Mouse (Mus musculus): ENCODE data around the gene Adora1. TPM values are rescaled to one million over a fixed set of nuclear protein-coding genes. Genes with fewer than 3 reads are reported as not detected.
"Not testable (repeated sequence)": the region's sequence is repeated elsewhere in the genome, so short reads cannot be mapped to it uniquely, and the experiment has no call there.

The Adora1 gene
- polyA plus RNA-seq, 1 experiment: 4.5 TPM

DNA sequence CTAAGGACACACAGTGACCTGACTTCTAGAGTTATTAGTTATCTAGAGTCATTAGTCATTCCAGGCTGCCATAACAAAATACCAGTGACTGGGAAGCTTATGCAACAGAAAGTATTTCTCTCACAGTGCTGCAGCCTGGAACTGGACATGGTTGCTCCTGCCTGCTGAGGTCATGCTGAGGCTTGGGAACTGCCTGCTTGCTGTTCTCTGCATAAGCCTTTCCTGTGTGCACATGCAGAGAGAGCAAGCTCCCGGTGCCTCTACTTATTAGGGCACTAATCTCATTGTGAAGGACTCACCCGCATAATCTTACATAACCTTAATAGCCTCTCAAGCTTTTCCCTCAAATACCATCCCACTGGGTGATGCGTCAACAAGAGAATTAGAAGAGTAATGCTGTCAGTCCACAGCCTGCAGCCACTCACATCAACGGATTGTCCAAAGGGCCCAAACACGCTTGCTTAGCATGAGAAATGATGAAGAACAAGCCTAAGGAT, 37.6 kb upstream of the Adora1 start:
- Histone ChIP-seq H3K79me2 (ENCODE audit: control insufficient read depth, insufficient read depth) (no peaks in the 10 kb centered on the region), H3K36me3 (ENCODE audit: control insufficient read depth, insufficient read depth) (no peaks in the 10 kb centered on the region), H3K27me3 (ENCODE audit: control insufficient read depth, insufficient read depth, insufficient read length) (no peaks in the 10 kb centered on the region), H3ac (ENCODE audit: control insufficient read depth, insufficient read length) (no peak overlapping the region), H3K4me3 (no peak overlapping the region), H3K4me2 (ENCODE audit: low read depth) (peak overlapping the region; percentile 2)
- TF ChIP-seq USF1 (IDR thresholded peaks at IDR 0.05; ENCODE audit: low read depth): no peak
- no peak for TF ChIP-seq MAX (IDR thresholded peaks at IDR 0.05; ENCODE audit: low read depth)
- no peak for TF ChIP-seq MYOD1 (IDR thresholded peaks at IDR 0.05; ENCODE audit: control insufficient read depth in 1 of 3, insufficient read length in 2 of 3, low read depth in 2 of 3)
- no peak for TF ChIP-seq TCF12 (IDR thresholded peaks at IDR 0.05; ENCODE audit: insufficient read depth, poor library complexity, severe bottlenecking)
- no peak for TF ChIP-seq TCF3 (IDR thresholded peaks at IDR 0.05; ENCODE audit: insufficient read length, low read depth)
- TF ChIP-seq MYOG (IDR thresholded peaks at IDR 0.05; ENCODE audit: control insufficient read depth in 1 of 3, insufficient read depth in 1 of 3, insufficient read length in 2 of 3, low read depth in 2 of 3): no peak
- TF ChIP-seq CEBPB (IDR thresholded peaks at IDR 0.05; ENCODE audit: insufficient read depth, poor library complexity, severe bottlenecking): no peak
- no peak for TF ChIP-seq REST (IDR thresholded peaks at IDR 0.05; ENCODE audit: insufficient read depth, insufficient read length)
- TF ChIP-seq POLR2AphosphoS2 (IDR thresholded peaks at IDR 0.05; ENCODE audit: insufficient read length, low read depth): no peak
- no peak for TF ChIP-seq SRF (IDR thresholded peaks at IDR 0.05; ENCODE audit: control insufficient read depth, insufficient read length, low read depth)

DNA sequence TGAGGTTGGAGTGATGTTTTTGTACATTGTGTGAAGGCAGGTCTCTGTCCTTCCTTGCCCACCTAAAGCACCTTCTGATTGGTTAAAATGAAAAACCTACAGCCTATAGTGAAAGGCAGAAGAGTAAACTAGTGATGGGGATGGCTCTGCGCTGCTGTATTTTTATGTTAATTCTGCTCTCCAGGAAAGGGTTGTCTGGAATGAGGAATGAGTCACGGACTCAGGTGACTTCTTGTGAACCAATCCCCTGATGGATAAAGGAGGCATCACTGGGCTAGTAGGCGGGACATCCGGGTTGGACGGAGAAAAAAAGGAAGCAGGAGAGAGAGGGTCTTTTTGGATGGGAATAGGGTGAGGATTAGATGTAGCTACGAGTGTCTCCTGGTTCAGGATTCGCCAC, 34.8 kb upstream of the Adora1 start:
- no peak overlapping the region for H3ac ChIP-seq (ENCODE audit: control insufficient read depth, insufficient read length)
- no peaks in the 10 kb centered on the region for H3K27me3 ChIP-seq (ENCODE audit: control insufficient read depth, insufficient read depth, insufficient read length)
- TF ChIP-seq POLR2AphosphoS2 (IDR thresholded peaks at IDR 0.05; ENCODE audit: insufficient read length, low read depth): no peak
- TF ChIP-seq SRF (IDR thresholded peaks at IDR 0.05; ENCODE audit: control insufficient read depth, insufficient read length, low read depth): no peak
- TF ChIP-seq E2F4 (IDR thresholded peaks at IDR 0.05; ENCODE audit: insufficient read depth): no peak
- no peak for TF ChIP-seq POLR2A (IDR thresholded peaks at IDR 0.05; ENCODE audit: insufficient read length, low read depth)
- no peak for TF ChIP-seq MAX (IDR thresholded peaks at IDR 0.05; ENCODE audit: low read depth)
- TF ChIP-seq TCF12 (IDR thresholded peaks at IDR 0.05; ENCODE audit: insufficient read depth, poor library complexity, severe bottlenecking): no peak
- TF ChIP-seq MYOG (IDR thresholded peaks at IDR 0.05; ENCODE audit: control insufficient read depth in 1 of 3, insufficient read depth in 1 of 3, insufficient read length in 2 of 3, low read depth in 2 of 3): no peak
- TF ChIP-seq USF1 (IDR thresholded peaks at IDR 0.05; ENCODE audit: low read depth): no peak
- TF ChIP-seq CEBPB (IDR thresholded peaks at IDR 0.05; ENCODE audit: insufficient read depth, poor library complexity, severe bottlenecking): no peak
- TF ChIP-seq TCF3 (IDR thresholded peaks at IDR 0.05; ENCODE audit: insufficient read length, low read depth): no peak
- no peak for TF ChIP-seq REST (IDR thresholded peaks at IDR 0.05; ENCODE audit: insufficient read depth, insufficient read length)
- no peak for TF ChIP-seq MYOD1 (IDR thresholded peaks at IDR 0.05; ENCODE audit: control insufficient read depth in 1 of 3, insufficient read length in 2 of 3, low read depth in 2 of 3)
- no peaks in the 10 kb centered on the region for H3K79me2 ChIP-seq (ENCODE audit: control insufficient read depth, insufficient read depth)
- no peaks in the 10 kb centered on the region for H3K36me3 ChIP-seq (ENCODE audit: control insufficient read depth, insufficient read depth)
- H3K4me2 ChIP-seq (ENCODE audit: low read depth): no peak overlapping the region
- no peak overlapping the region for H3K4me3 ChIP-seq

DNA sequence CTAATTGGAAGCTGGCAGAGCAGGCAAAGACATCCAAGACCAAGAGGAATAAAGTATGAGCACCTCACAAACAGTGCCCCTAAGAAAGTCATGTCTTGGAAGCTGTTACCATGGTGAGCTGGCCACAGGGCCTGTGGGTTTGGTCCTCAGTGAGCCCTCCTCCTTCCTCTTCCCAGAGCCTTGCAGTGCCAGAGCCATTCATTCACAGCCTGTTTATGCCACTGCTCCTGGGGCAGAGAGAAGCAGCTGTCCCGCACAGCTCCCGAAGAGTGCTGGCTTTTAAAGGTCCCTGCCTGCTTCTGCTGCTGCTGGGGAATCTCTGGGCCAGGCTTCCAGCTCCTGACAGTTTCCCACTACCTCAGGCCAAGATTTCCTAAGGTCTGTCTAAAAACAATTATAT, 30.6 kb upstream of the Adora1 start:
- no peak overlapping the region for H3K4me3 ChIP-seq
- no peak overlapping the region for H3ac ChIP-seq (ENCODE audit: control insufficient read depth, insufficient read length)
- no peak overlapping the region for H3K4me2 ChIP-seq (ENCODE audit: low read depth)
- H3K79me2 ChIP-seq (ENCODE audit: control insufficient read depth, insufficient read depth): no peaks in the 10 kb centered on the region
- no peaks in the 10 kb centered on the region for H3K27me3 ChIP-seq (ENCODE audit: control insufficient read depth, insufficient read depth, insufficient read length)
- no peak for TF ChIP-seq USF1 (IDR thresholded peaks at IDR 0.05; ENCODE audit: low read depth)
- TF ChIP-seq SRF (IDR thresholded peaks at IDR 0.05; ENCODE audit: control insufficient read depth, insufficient read length, low read depth): no peak
- no peak for TF ChIP-seq POLR2AphosphoS2 (IDR thresholded peaks at IDR 0.05; ENCODE audit: insufficient read length, low read depth)
- TF ChIP-seq TCF12 (IDR thresholded peaks at IDR 0.05; ENCODE audit: insufficient read depth, poor library complexity, severe bottlenecking): no peak
- no peak for TF ChIP-seq MAX (IDR thresholded peaks at IDR 0.05; ENCODE audit: low read depth)
- no peak for TF ChIP-seq E2F4 (IDR thresholded peaks at IDR 0.05; ENCODE audit: insufficient read depth)
- TF ChIP-seq MYOG (IDR thresholded peaks at IDR 0.05; ENCODE audit: control insufficient read depth in 1 of 3, insufficient read depth in 1 of 3, insufficient read length in 2 of 3, low read depth in 2 of 3): peak in 2 of 3 experiments; percentile 10 to 72
- no peak for TF ChIP-seq TCF3 (IDR thresholded peaks at IDR 0.05; ENCODE audit: insufficient read length, low read depth)
- TF ChIP-seq MYOD1 (IDR thresholded peaks at IDR 0.05; ENCODE audit: control insufficient read depth in 1 of 3, insufficient read length in 2 of 3, low read depth in 2 of 3): peak in 1 of 3 experiments; percentile 17
- H3K36me3 ChIP-seq (ENCODE audit: control insufficient read depth, insufficient read depth): no peaks in the 10 kb centered on the region

DNA sequence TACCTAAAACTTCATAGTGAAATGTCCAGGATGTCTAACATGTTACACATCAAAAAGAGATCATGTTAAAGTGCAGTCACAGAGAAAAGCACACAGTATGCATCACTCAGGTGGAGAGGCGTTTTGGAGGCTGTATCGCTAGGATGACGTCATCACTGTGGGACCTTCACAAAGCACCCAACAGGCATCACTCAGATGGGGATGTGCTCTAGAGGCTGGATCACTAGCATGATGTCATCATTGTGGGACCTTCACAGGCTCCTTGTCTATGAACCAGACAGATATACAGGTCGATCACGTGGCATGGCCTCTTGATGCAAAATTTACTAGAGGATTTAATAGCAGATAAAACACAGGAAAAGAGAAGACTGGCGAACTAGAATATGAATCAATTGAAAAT, 29.1 kb upstream of the Adora1 start:
- no peak overlapping the region for H3K4me2 ChIP-seq (ENCODE audit: low read depth)
- no peak overlapping the region for H3K4me3 ChIP-seq
- TF ChIP-seq TCF12 (IDR thresholded peaks at IDR 0.05; ENCODE audit: insufficient read depth, poor library complexity, severe bottlenecking) (no peak), POLR2AphosphoS2 (IDR thresholded peaks at IDR 0.05; ENCODE audit: insufficient read length, low read depth) (no peak), CEBPB (IDR thresholded peaks at IDR 0.05; ENCODE audit: insufficient read depth, poor library complexity, severe bottlenecking) (no peak), MYOD1 (IDR thresholded peaks at IDR 0.05; ENCODE audit: control insufficient read depth in 1 of 3, insufficient read length in 2 of 3, low read depth in 2 of 3) (no peak), E2F4 (IDR thresholded peaks at IDR 0.05; ENCODE audit: insufficient read depth) (no peak), TCF3 (IDR thresholded peaks at IDR 0.05; ENCODE audit: insufficient read length, low read depth) (no peak), USF1 (IDR thresholded peaks at IDR 0.05; ENCODE audit: low read depth) (no peak), POLR2A (IDR thresholded peaks at IDR 0.05; ENCODE audit: insufficient read length, low read depth) (no peak), SRF (IDR thresholded peaks at IDR 0.05; ENCODE audit: control insufficient read depth, insufficient read length, low read depth) (no peak), MYOG (IDR thresholded peaks at IDR 0.05; ENCODE audit: control insufficient read depth in 1 of 3, insufficient read depth in 1 of 3, insufficient read length in 2 of 3, low read depth in 2 of 3) (no peak), REST (IDR thresholded peaks at IDR 0.05; ENCODE audit: insufficient read depth, insufficient read length) (no peak), MAX (IDR thresholded peaks at IDR 0.05; ENCODE audit: low read depth) (no peak)
- H3K79me2 ChIP-seq (ENCODE audit: control insufficient read depth, insufficient read depth): no peaks in the 10 kb centered on the region
- H3ac ChIP-seq (ENCODE audit: control insufficient read depth, insufficient read length): no peak overlapping the region
- H3K27me3 ChIP-seq (ENCODE audit: control insufficient read depth, insufficient read depth, insufficient read length): no peaks in the 10 kb centered on the region
- H3K36me3 ChIP-seq (ENCODE audit: control insufficient read depth, insufficient read depth): no peaks in the 10 kb centered on the region

DNA sequence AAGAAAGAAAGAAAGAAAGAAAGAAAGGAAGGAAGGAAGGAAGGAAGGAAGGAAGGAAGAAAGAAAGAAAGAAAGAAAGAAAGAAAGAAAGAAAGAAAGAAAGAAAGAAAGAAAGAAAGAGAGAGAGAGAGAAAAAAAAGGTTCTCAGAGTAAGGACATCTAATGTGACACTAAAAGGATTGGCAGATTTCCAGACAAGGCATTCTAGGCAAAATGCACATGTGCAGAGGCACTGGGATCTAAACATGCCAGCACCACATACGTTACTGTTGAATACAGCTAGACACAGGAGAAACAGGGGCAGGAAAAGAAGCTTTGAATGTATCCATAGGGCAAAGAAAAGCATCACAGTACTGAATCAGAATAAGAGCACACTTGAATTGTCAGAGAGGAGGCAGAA, 14.4 kb upstream of the Adora1 start:
- not testable (repeated sequence) for H3ac ChIP-seq (ENCODE audit: control insufficient read depth, insufficient read length)

More for the DNA sequence above, 14.4 kb upstream of the Adora1 start:
- H3K27me3 ChIP-seq (ENCODE audit: control insufficient read depth, insufficient read depth, insufficient read length); H3K36me3 ChIP-seq (ENCODE audit: control insufficient read depth, insufficient read depth); H3K4me3 ChIP-seq; H3K4me2 ChIP-seq (ENCODE audit: low read depth); H3K79me2 ChIP-seq (ENCODE audit: control insufficient read depth, insufficient read depth): not testable (repeated sequence)
